Mouse (Mus musculus): ENCODE data around the gene Arf5.

Arf5 gene

DNA sequence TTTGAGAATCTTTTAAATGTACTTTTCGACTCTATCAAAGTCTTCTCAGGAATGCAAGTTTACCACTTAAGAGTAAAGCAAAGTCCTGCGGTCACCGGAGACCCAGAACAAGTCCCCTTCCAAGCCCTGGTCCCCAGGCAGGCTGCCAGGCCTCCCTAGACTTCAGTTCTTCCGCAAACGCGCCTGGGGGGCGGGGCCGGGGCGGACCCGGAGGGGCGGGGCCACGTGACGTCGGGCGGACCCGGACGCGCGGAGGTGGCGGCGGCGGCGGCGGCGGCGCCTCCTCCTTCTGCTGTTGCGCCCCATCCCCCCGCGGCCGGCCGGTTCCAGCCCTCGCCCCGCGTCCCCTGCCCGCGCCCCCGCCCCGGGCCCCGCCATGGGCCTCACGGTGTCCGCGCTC is at the start of gene Arf5:
Gene Arf5 (plus strand): TSS at position 248 of the 400 bp plus-strand sequence.
- peak; percentile 95 to 96 for DNase-seq (ENCODE audit: low spot score in 2 of 2)

DNA sequence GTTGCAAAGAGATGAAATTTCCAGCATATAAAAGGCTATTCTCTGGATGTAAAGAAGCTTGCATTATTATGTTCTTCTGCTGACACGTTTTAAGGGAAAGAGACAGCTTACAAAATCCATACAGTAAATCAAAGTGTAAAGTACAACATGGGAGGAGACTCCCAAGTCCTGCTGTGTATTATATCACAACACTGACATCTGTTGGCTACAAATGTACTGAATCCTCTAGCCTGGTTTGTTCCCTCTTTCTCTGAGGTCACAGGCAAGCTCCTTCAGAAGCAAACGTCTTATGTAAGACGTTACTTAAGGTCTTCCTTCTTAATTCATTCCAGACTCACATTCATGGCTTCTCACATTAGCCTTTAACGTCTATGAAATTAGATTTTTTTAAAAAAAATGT is 41.4 kb upstream of the Arf5 start:
- DNase-seq (ENCODE audit: low spot score in 2 of 2) = no peak

DNA sequence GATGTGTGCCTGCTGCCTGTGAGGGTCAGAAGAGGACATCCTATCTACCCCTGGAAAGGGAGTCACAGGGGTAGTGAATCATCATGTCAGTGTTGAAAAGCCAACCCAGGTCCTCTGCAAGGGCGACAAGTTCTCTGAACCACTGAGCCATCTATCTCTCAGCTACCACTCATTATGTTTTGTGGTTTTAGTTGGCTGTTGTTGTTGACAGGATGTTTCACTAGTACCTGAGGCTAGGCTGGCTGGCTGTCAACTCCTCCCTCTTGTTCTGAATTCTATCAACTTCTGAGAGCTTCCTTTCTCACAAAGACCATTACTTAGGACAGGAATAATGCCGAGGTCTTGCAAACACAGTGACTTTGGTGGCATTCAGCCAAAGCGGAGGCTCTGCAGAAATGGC is 38.2 kb upstream of the Arf5 start:
- DNase-seq (ENCODE audit: low spot score in 2 of 2) = no peak

DNA sequence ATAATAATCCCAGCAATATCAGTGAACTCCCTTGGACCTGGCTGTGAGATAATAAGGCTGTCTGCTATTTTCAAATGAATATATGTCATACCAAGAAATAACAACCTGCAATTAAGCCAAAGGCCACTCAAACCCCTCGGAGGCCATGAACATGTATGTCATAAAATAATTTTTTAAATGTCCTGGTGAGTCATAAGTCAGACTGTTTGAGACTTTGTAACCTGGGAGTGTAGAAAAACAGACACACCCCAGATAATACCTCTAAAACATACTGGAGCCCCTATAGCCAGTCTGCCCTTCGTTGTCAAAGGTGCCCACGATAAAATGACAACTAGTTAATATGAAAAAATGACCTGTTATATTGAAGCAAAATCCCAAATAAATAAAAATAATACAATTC is 34.3 kb upstream of the Arf5 start:
- no peak for DNase-seq (ENCODE audit: low spot score in 2 of 2)

DNA sequence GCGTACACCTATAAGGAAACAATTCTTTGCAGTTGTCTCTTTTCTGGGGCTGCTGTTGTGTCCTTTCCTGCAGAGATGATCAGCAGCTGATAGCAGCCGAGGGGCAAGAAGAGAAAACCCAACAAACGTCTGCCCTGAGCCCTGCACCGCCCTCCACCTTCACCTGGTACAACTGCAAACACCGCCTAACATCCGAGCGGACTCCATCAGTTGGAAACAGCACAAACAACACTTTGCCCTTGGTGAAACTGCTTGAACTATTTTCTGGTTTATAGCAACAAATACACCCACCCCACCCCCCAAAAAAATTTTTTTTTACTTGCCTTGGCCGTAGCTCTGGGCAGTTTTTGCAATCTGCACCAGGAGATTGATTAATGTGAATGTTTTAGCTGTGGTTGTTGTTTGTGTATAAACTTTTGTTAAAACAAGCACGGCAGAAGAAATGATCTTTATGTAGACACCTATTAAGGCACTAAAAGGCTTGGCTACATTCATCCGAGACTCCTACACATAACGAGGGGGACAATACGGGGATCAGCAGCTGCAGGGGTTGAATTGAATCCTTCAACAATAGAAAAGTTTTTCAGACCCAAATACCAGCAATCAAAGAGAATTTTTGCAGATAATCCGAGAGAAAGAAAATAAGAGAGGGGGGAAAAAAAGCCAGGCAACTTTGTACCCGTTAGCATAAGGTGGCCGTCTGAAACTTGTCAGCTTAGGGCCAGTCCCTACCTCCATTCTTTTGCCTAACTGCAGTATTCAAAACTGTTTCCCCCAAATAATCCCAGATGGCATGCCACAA is 27.1 kb upstream of the Arf5 start:
- no peak for DNase-seq (ENCODE audit: low spot score in 2 of 2)

DNA sequence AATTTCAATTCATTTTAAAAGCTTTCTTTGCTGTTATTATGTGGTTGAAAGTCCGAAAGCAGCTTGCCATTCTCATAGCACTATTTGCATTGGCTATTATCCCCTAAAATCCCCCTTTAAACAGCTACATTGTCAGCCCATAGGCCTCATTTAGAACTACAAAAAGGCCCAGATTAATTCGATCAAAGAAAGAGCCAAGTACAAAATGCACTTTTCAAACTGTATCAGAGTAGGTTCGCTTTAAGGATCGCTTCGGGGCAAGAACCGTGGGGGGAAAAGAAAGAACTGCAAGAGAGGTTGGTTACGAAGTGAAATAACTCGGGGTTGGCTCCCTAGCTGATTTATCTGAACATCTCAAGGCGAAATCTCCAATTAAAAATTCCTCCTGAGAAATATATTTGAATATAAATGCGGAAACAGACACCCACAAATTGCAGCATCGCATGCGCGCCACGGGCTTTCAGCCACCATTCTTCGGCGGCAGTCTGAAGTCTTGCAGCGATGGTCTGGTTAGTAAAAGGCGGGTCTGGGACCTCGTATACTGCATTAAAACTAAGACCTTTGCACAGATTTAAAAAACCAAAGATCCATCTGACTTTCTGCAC is 26.4 kb upstream of the Arf5 start:
- peak in 1 of 2 experiments; percentile 41 for DNase-seq (ENCODE audit: low spot score in 2 of 2)

DNA sequence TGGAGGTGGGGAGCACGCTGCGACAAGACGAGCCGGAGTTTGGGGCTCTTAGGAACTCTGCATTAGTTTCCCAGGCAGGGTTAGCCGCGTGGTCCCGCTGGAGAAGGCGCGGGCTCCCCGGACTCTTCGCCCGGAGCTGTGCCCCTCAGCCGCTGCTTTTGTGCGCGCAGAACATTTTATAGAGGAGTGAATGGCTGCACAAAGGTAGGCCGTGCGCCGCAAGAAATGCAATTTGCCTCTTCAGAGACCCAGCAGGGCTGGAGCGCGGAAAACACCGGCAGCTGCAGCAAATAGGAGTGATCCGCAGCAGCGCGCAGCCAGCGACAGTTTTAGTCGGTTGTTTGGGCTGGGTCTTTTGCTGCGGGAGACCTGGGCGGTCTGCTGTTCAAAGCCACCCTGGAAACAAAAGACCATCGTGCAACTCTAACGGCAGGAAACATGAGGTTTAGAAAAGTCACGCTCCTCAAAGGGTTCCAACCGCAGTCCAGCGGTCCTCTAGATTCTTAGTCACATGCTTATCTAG is 25.6 kb upstream of the Arf5 start, which contains the start of gene Zfp800:
Gene Zfp800 (minus strand): TSS at position 325 of the 523 bp plus-strand sequence.
- DNase-seq (ENCODE audit: low spot score in 2 of 2) = peak; percentile 30 to 47

DNA sequence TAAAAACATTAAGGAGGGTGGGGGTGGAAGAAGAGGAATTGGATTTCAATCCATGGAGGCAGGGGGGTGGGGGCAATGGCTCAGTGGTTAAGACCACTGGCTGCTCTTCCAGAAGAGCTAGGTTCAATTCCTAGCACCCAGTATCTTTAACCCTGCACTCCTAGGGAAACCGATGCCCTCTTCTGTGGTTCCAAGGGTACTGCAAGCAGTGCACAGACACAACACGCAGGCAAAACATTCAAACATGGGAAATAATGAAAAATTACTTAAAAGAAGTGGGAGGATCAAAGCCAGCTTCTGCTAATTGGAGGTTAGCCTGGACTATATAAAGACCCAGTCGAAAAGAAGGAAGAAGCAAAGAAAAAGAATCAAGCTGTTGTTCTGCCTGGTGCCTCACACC is 24.6 kb upstream of the Arf5 start:
- DNase-seq (ENCODE audit: low spot score in 2 of 2) = no peak

DNA sequence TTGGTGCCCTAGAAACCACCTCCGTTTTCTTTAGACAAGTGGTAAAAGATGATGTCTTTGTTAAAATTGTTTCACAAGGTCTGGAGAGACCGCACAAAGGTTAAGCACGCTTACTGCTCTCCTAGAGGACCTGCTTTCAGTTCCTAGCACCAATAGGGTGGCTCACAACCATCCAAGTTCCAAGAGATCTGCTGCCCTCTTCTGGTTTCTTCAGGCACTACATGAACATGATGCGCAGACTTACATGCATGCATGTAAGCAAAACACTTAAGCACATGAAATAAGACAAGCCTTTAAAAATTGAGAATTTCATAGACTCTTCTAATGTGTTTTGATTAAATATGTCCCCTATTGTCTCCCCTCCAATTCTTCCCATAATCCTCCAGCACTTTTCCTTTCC is 23.6 kb upstream of the Arf5 start:
- DNase-seq (ENCODE audit: low spot score in 2 of 2) = no peak

DNA sequence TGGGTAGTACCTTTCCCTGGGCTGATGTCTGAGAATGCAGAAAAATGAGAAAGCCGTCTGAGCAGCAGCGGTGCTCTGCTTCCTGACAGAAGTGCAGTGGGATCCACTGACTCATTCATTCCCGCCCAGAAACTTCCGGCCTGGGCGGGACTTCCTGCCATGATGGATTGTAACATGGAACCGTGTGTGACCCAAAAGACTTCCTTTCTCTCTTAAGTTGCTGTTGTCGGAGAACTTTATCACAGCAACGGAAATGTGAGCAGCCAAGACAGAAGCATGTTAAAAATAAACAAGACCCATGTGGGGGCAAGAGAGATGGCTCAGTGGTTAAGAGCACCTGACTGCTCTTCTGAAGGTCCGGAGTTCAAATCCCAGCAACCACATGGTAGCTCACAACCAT is 13.3 kb upstream of the Arf5 start:
- no peak for DNase-seq (ENCODE audit: low spot score in 2 of 2)

DNA sequence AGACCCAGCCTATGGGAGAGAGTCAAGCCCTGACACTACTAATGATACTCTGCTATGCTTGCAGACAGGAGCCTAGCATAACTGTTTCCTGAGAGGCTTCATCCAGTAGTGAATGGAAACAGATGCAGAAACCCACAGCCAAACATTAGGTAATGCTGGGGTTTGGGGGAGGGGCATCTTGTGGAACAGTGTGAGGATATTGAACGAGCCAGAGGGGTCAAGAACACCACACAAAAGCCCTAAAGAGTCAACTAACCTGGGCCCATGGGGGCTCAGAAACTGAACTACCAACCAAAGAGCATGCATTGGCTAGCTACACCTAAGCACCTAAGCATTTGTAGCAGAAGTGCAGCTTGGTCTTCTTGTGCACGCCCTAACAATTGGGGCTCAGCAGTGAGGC is 12.1 kb upstream of the Arf5 start:
- DNase-seq (ENCODE audit: low spot score in 2 of 2) = no peak

DNA sequence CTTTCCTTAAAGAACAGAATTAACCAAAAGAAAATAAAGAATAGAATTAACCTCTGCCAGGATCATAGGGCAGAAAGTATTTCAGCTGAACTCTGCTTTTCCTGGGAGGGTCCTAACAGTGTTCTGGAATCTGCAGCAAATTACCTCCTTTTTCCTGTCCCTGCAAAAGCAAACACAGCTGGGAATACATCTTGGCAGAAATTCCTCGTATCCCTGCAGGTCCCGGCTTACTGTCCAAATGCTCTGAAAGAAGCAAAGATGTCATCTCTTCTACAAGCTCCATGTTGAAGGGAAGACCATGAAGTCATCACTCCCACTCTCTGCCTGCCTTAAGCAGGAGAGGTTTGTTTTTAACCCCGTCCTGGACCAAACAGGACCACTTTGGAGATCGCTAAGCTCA is 6.4 kb upstream of the Arf5 start:
- DNase-seq (ENCODE audit: low spot score in 2 of 2) = no peak

DNA sequence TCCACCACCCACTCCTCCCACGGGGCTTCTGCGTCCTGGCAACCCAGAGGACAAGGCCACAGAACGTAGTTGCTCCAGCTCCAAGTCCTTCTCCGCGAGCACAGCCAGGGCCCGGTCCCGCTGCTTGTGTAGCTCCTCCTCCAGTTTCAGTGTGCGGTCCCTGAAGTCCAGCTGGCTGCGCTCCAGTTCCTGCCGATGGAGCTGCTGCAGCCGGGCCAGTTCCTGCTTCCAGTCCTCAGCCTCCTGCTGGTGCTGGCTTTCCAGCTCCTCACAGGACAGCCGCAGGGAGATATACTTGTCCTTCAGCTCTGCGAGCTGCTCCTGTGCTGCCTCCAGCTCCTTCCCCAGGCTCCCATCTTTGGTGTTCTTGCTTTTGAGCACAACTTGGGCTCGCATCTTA is 4.9 kb upstream of the Arf5 start:
- DNase-seq (ENCODE audit: low spot score in 2 of 2) = peak; percentile 85 to 88

DNA sequence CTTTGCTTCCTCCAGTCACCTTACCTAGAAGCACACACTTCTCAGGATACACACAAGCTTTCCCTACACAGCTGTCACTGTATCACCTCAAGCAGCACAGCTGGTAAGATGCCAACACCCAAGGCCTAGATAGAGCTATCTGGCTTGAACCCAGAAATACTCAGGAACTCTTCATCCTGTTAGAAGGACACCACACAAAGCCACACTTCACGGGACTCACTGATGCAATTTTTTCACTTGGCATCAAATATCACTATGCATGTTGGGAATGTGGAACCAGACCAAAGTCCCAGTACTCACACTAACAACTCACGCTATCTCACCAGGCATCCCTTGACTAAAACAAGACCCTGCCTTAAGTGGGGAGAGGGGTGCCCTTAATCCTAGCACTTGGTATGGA is 3.7 kb upstream of the Arf5 start:
- DNase-seq (ENCODE audit: low spot score in 2 of 2) = no peak

DNA sequence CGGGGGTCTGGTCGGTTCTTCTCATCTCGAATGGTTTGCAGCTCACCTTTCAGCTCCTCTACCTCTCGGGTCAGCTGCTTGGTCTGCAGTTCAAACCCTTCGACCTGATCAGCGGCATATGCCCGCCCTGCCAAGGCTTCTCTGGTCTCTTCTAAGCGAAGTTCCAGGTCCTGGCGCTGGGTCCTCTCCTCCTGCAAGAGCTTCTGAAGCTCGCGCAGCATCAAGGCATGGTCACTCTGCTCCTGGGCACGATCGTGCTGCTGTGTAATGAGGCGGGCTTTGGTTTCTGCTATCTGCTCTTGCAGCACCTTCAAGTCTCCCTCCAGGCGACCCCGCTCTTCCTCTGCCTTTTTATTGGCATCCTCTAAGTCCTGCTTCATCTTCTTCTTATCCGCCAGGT is 3.0 kb upstream of the Arf5 start:
- peak in 1 of 2 experiments; percentile 26 for DNase-seq (ENCODE audit: low spot score in 2 of 2)

DNA sequence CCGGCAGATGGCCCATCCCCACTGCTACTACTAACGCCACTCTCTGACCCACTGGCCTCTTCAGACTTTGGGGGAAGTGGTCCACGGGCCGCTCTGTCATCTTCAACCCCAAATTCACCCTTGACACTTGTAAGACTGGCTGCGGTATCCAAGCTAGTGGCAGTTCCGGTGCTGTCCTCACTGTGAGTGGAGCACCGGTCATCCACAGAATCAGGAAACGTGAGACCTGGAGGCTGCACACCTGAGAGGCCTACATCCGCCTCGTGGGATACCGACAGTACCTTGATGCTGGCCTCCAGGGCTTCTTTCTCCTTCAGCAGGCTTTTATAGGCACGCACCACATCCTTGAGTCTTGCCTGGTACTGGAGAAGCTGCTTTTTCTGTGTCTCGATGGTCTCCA is 2.5 kb upstream of the Arf5 start:
- peak in 1 of 2 experiments; percentile 42 for DNase-seq (ENCODE audit: low spot score in 2 of 2)

DNA sequence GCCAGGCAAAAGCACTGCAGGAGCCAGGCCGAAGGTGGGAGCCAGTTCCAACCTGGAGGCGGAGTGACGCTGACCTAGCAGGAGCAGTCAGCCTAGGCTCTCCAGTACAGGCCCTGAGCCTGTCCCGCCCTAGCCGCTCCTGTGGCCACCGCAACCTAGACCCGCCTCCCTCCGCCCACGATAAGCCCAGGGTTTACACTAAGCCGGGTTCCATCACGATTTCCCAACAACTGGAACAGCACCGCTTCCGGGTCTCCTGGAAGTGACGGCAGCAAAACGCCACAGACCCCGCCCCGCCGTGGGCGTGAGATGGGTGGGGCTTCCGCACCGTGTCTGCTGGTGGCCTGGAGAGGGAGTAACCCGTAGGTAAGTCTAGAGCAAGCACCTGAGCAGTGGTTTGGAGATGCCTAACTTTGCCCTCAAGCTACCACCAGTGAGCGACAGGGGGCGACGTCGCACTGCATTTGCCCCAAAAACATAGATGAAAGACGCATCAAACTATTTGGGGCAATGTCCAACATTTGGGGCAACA is 1.8 kb upstream of the Arf5 start:
- DNase-seq (ENCODE audit: low spot score in 2 of 2) = peak; percentile 95

DNA sequence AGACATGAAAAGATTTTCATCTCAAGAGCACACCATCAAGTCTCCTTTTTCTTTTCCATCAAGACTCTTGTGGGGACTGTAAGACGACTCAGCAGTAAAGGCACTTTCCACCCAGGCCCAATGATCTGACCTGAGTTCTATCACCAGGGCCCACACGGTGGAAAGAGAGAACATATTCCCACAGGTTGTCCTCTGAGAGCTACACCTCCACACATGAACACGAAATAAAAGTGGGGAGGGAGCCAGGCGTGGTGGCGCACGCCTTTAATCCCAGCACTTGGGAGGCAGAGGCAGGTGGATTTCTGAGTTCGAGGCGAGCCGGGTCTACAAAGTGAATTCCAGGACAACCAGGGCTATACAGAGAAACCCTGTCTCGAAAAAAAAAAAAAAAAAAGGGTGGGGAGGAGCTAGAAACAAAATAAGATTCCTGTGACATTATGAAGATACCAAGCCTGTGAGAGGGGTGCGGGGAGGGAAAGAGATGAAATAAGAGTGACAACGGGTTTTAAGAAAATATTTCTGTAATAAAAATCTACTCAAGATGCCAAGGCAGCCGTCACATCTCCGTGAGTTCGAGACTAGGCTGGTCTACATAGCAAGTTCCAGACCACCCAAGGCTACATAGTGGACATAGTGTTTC is 589 bp upstream of the Arf5 start:
- DNase-seq (ENCODE audit: low spot score in 2 of 2) = no peak

DNA sequence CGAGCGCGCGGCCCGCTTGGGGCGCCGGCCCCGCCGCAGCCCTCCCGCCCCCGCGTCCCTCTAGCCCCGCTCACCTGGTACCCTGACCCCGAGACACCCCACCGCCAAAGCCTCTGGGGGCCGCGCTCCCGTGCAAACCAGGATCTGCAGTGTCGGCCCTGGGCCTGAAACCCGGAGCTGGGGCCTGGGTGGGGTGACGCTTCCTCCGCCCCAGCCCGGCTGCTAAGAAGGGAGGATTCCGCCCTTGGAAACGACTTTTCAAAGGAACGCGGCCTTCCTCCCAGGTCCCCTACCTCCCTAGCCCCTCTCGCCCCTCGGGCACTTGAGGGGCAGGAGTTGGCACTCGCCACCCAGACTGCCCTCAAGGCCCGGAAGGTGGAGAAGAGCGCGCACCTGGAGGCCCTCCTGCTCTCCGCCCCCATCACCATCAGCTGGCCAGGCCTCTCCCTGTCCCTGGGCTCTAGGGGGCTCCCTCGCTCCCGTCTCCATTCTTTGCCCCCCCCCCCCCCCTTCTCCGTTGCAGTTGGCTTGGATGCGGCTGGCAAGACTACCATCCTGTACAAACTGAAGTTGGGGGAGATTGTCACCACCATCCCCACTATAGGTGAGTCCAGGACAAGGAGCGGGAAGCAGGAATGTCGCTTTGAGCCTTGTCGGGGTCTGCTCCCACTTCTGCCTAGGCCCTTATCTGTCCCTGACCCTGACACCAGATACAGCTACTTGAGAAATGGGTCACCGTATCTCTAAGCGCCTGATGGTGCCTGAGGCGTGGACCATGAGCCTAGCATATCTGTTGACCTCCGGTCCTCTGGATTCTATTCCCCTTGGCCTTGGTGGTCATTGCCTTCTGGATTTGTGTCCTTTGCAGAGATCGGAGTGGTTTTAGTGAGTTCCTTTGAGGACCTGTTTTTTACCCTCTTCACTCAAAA is 671 bp downstream of the Arf5 start:
- peak; percentile 55 to 60 for DNase-seq (ENCODE audit: low spot score in 2 of 2)

DNA sequence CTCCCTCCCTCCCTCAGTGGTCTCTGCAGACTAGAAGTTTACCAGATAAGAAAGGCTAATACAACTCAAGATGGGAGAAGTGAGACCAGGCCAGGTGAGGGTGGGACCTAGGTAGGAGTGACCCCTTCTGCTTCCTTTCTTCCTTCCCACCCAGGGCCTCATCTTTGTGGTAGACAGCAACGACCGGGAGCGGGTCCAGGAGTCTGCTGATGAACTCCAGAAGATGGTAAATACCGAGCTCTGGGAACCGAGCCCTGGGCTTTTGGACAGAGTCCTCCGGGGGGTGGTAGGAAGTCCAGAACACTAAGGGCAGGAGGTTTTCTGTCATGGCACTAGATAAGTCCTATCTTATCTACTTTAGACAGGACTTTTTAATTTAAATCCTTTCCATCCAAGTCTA is 1.7 kb downstream of the Arf5 start:
- DNase-seq (ENCODE audit: low spot score in 2 of 2) = no peak

DNA sequence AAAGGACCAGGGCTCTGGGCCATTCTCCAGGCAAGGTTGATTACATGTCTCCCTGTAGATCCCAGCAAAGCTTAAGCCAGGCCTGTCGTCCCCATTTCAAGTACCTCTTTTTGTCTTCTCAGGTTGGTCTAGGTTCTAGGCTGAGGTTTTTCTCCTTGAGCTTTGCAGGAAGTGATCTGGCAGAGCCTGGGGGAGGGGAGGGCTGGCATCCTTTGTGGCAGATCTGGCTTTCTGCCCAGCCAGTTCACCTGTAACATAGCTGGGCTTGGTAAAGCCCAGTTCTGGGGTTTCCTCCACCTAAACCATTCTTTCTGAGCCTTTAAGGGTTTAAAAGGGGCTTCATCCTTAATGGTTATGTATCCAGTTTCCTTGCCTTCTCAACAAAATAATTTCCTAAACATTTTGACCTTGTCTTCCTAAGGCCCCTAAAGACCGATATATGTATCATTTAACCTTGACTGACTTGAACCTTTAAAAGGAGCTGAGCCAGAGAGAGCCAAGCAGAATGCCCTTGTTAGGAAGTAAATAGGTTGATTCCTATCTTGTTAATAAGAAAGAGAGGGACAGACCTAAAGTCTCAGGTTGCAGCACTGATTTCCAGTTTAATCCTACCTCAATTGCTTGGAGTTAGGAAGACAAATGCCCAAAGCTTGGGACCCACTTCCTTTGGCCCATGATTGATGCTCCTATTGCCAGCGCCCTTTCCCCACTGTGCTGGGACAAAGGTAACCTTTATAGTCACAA is 3.9 kb downstream of the Arf5 start, which contains the start of gene Fscn3:
Gene Fscn3 (plus strand): TSS at position 694 of the 744 bp plus-strand sequence.
- DNase-seq (ENCODE audit: low spot score in 2 of 2) = no peak
